24 mouse cellular contexts compared by ENCODE assay signal in genomic region chr7:49452274-49452673, GRCm38 (mm10).
DNase-seq lines count a peak whose midpoint lies in the region; ATAC-seq and TF ChIP-seq lines count a peak whose summit lies in the region.
"Had no signal": no experiment of that assay in that cellular context is flagged by ENCODE, and none has a peak within 500 bp of the region (broad histone marks: within the 10 kb centered on the region; RNA-seq: fewer than 3 reads in every experiment).

No protein-coding gene starts in this region.

- no peak for ATAC-seq in intestine, embryonic 15.5 days
- ATAC-seq: forebrain, embryonic 14.5 days; midbrain, embryonic 16.5 days had no signal

- H3K4me3 ChIP-seq in left cerebral cortex, adult 2 months, result no peak overlapping the region
- peak overlapping the region; percentile 49 for H3K4me3 ChIP-seq in E14TG2a.4 (replicated peaks; ENCODE audit: low read length)
- H3K4me3 ChIP-seq in intestine, embryonic 15.5 days (replicated peaks), result no peak overlapping the region
- H3K4me3 ChIP-seq: gastrocnemius, adult 2 months; heart, embryonic 15.5 days; limb, embryonic 13.5 days; liver, embryonic 13.5 days had no signal

- H3K4me1 ChIP-seq in E14TG2a.4 (replicated peaks; ENCODE audit: low read depth, low read length), result peaks cover 67% of the 10 kb centered on the region
- peaks cover 9% of the 10 kb centered on the region; the same call in 1 of the 2 replicates for H3K4me1 ChIP-seq in intestine, embryonic 15.5 days (replicated peaks)

- peak; percentile 7 for DNase-seq in adrenal gland, adult 2 months
- no peak for DNase-seq in adrenal gland, postnatal 10 days
- DNase-seq in left cerebral cortex, adult 2 months (ENCODE audit: extremely low spot score in 1 of 2, low spot score in 2 of 2), result no peak
- no peak for DNase-seq in left cerebral cortex, adult 11 months (ENCODE audit: low spot score)
- no peak for DNase-seq in frontal cortex, postnatal 25 days (ENCODE audit: low spot score in 2 of 2)
- no peak for DNase-seq in kidney, postnatal 36 days
- DNase-seq: gastrocnemius, adult 2 months; gastrocnemius, postnatal 36 days; kidney, adult 8-10 months; layer of hippocampus, adult 9-11 months; liver, embryonic 13.5 days; lung, adult 18-20 months; lung, postnatal 10 days; spleen, adult 18-20 months; thymus, postnatal 14 days had no signal

- H3K36me3 ChIP-seq in E14TG2a.4 (ENCODE audit: insufficient read depth, low read length), result peaks cover 21% of the 10 kb centered on the region
- peaks cover 6% of the 10 kb centered on the region; the same call in 1 of the 2 replicates for H3K36me3 ChIP-seq in intestine, embryonic 15.5 days
- H3K36me3 ChIP-seq: limb, embryonic 13.5 days had no signal

- TF ChIP-seq CTCF in left cerebral cortex, adult 2 months (IDR thresholded peaks at IDR 0.05), result no peak
- TF ChIP-seq CTCF in E14TG2a.4 (conservative IDR thresholded peaks at IDR 0.05; ENCODE audit: low read length), result no peak

- 61% methylated on average over 11 of the region's 11 CpGs for WGBS in intestine, embryonic 15.5 days

- H3K9me3 ChIP-seq in E14TG2a.4 (ENCODE audit: low read length), result no peaks in the 10 kb centered on the region
- H3K9me3 ChIP-seq in intestine, embryonic 15.5 days, result no peaks in the 10 kb centered on the region
- H3K9me3 ChIP-seq: heart, embryonic 15.5 days; limb, embryonic 13.5 days; liver, embryonic 13.5 days had no signal

- no peak overlapping the region for H3K9ac ChIP-seq in intestine, embryonic 15.5 days
- H3K9ac ChIP-seq: heart, embryonic 15.5 days; hindbrain, embryonic 14.5 days; limb, embryonic 13.5 days; liver, embryonic 13.5 days had no signal

- H3K27ac ChIP-seq in left cerebral cortex, adult 2 months, result peak overlapping the region; percentile 10; the same call in 1 of the 2 replicates
- 0 out of 2 replicates have a peak overlapping the region, but pooled peaks have one; percentile 4 for H3K27ac ChIP-seq in intestine, embryonic 15.5 days
- H3K27ac ChIP-seq: gastrocnemius, adult 2 months; heart, embryonic 15.5 days; hindbrain, embryonic 14.5 days; kidney, postnatal 0 days; limb, embryonic 13.5 days; liver, embryonic 13.5 days had no signal

- intact Hi-C loops in left cerebral cortex, adult 2 months (cut with DNase I), result no loop called here

- peak overlapping the region; percentile 34 for H3K4me2 ChIP-seq in intestine, embryonic 15.5 days (replicated peaks)
- H3K4me2 ChIP-seq: heart, embryonic 15.5 days; hindbrain, embryonic 14.5 days; limb, embryonic 13.5 days; liver, embryonic 13.5 days; midbrain, embryonic 11.5 days had no signal

- H3K27me3 ChIP-seq in E14TG2a.4 (ENCODE audit: insufficient read depth, low read length), result peaks cover 12% of the 10 kb centered on the region
- no peaks in the 10 kb centered on the region for H3K27me3 ChIP-seq in intestine, embryonic 15.5 days (replicated peaks)
- H3K27me3 ChIP-seq: heart, embryonic 15.5 days had no signal
